Mouse (Mus musculus) lung, postnatal 14 days (tissue): ENCODE measurements around the gene Hrnr.
A peak's percentile ranks its signal among the peaks of the same experiment; 100 is the strongest.

Experiments used
- DNase-seq: peaks from one replicate; pipeline ENCODE4 v3.0.0; 2021

Gene Hrnr

DNA sequence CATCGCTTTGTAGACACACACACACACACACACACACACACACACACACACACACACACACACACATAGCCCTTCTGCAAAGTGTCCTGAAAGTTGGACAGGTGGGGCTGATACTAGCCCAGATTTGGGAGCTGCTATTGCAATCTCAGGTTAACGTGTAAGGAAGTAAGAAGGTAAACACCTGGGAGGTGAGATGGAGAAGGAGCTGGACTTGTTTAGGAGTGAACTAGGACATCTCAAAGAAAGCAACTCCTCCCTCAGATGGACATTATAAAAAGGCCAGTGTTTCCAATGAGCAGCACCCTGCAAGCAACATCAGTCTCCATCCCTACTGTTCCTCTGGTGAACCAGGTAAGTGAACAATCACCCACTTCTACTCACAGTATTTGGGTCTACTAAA is at the start of gene Hrnr:
Gene Hrnr (plus strand): TSS at position 301 of the 400 bp plus-strand sequence.
- no peak for DNase-seq

DNA sequence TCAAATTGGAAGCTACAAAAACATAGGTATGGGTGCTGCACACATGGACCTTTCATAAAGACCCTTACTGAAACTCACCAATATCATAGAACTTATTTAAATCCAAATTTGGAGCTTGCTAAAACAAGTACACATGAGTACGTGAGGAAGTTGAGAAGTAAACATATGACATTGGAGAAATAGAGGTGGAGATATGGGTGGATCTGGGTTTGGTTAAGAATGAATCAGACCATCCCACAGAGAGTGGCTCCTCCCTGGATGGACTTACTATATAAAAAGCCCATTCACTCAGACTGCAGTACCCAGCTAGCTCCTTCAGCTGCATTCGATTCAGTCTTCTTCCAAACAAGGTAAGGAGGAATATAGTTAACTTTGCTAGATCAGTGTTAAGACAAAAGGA is 46.3 kb upstream of the Hrnr start, which contains the start of gene Flg:
Gene Flg (plus strand): TSS at position 301 of the 400 bp plus-strand sequence.
- DNase-seq: no peak

DNA sequence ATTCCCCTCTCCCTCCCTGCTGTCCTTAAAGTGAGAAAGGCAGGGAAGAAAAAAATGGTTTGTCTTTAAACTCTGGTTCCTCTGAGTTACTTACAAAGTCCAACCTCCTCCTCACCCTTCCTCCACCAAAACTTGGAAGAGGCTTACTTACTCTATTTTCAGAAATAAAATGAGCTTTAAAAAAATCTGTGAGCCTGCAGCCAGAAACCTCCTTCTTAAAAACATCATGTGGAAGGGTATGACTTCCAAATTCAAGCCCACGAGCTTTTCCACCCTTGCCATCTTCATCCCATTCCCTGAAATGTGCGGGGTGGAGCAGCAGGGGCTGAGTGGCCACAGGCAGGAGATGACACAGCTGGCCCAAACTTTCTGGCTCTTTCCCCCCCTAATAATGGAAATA is 22.0 kb upstream of the Hrnr start:
- DNase-seq: no peak

DNA sequence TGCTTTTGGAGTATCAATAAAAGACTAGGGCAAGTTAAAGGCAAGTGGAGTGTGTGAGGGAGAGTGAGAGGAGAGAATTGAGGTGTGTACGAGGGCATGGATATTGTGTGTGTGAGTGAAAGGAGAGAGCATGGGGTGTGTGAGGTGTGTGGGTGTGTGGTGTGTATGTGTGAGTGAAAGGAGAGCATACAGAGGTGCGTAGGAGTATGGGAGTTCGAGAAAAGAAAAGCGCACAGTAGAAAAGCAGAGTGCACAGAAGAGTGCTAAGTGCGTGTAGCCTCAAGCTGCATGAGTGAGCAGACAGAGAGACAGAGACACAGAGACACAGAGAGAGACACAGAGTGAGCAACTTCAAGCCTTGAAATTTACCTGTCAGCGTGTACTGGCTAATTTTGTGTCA is 19.7 kb upstream of the Hrnr start:
- DNase-seq: no peak

DNA sequence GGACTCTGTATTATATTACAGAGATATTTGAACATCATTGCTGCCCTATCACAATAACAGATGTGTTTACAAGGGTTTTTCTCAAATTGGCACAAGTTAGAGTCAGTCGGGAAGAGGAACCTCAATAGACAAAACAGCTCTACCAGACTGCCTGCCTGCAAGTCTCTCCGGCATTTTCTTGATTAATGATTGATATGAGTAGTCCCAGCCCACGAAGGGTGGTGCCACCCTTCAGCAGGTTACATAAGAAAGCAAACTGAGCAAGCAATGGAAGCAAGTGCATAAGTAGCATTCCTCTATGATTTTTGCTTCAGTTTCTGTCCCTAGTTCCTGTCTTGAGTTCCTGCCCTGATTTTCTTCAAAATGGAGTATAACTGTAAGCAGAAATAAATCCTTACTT is 17.7 kb upstream of the Hrnr start:
- no peak for DNase-seq

DNA sequence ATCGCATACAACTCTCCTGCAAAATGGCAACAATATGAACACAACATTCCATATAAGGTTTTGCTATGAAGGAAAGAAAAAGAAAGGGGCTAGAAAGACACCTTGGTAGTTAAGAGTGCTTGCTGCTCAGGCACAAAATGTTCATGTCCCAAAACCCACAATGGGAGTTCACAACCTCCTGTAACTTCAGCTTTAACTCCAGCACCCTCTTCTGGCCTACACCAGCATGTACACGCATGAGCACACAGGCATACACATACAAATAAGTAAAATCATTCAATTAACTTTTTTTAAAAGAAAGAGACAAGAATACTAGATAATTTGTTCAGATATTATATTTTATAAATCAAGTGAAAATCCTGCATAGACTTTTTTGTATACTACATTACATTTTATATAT is 13.4 kb upstream of the Hrnr start:
- DNase-seq: no peak

DNA sequence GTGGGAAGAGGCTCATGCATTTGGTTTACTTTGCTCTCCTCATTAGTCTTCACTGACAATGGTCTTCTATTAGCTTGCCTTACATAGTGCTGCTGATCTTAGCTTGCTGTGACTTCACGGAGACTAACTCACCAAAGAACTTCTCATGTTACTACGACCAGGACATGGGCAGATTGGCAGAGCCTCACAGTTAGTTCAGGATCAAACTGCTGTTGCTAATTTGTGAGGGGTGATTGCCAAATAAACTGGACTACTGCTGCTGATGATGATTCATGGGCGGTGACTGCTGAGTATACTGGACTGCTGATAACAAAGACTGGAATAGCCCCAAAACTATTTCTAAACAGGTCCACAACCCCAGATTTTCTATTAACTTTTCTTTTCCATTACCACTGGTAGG is 8.2 kb upstream of the Hrnr start:
- DNase-seq: no peak

DNA sequence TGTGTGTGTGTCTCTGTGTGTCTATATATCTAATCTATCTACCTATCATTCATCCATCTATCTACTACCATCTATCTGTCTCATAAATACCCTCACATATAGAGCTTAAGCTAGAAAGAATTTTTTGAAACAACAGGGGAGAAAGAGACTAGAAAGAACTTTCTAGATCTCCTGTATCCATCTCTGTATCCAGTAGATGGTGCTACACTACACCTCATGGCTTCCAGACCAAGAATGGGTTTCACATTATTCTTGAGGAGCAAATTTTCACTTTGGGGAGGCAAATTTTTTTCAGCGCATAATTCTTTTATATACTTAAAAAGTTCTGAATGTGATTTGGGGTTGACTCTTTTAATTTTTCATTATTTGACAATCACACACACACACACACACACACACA is 5.2 kb upstream of the Hrnr start:
- DNase-seq: no peak

DNA sequence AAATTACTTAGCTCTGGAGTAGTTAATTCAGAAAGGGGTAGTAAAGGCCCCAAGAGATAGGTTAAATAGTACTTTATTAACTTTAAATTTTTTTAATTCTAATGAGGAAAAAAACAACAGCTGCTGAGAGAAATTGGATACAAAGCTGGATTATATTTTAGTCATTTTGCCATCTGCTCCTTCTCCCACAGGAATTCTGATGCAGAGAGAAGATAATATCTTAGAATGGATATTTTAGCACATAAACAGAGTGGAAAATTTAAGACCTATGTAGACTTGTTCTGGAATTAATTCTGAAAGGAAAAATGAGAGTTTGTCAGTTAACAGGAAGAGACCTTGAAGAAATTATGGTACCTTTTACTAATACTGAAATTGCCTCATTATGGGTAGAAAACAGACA is 18.2 kb downstream of the Hrnr start:
- DNase-seq: no peak

DNA sequence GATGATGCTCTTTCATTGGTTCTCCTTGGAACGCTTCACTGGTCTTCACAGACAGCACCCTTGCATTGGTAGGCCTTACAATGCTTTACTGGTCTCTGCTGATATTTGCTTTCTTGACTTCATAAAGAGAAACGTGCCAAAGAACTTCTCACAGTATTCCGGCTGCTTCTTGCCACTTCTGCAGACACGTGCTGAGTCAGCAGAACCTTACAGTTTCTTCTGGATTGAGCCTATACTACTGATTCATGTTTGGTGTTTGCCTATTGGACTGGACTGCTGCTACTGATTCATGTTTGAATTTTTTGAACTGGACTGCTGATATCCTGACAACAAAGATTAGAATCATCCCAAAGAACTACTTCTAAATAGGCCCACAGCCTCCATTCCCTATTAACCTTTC is 20.5 kb downstream of the Hrnr start:
- DNase-seq: no peak

DNA sequence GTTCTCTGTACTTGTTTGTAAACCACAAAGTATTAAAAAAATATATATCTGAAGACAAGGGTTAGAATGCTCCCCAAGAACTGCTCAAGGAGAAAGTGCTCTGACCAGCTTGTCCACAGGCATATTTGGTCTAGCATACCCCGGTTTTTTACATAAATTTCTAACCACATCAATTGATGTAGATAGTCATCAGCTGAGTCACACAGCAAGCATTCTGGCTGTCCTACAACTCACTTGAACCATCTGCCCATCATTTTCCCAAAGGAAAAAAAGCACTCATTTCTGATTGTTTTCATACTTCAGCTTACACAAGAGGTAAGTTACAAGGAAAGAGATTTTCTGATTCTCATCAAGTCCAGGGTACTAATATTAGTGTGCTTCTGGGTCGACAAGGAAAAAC is 27.3 kb downstream of the Hrnr start:
- no peak for DNase-seq

DNA sequence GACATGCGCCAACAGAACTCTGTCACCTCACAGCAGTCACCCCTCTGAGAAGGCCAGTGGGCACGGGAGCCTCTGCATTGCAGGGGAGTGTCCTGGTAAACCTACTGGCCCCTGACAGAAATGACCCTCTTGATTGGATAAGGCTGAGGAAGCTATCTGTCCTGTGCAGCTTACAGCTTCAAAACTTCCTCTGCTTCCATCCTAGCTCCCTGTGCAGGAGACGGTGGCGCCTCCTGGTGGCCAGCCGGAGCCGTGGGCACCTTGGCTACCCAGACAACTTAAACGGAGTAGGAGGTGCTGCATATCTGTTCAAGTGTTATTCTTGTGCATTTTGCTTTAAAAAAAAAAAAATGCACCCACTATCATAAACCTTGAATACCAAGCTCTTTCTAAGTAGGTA is 40.5 kb downstream of the Hrnr start:
- DNase-seq: peak; percentile 64

DNA sequence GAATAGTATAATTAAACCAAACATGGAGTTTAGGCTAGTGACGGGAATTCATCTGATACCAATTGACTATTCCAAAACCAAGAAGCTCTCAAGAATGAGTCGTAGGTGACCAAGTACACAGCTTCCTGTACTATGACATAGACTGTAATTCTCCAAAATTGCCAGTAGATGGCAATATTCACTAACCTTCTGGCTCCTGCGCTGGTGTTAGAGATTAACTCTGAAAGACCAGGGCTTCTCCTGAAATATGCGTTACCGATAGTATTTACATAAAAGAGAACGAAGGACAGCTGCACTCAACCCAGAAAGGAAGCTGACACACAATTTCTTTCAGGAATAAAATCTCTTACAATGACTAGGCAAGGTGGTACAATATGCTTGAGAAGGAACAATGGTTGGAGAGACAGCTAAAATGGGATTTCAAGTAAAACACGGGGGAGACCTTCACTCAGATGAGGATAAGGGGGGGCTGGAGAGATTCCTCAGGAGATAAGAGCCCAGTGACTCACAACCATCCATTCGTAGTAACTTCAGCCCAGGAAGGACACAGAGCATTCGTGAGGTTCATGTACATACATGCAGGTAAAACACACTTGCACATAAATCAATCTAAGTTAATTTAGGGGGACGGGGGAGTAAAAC is 42.5 kb downstream of the Hrnr start:
- peak; percentile 11 for DNase-seq

DNA sequence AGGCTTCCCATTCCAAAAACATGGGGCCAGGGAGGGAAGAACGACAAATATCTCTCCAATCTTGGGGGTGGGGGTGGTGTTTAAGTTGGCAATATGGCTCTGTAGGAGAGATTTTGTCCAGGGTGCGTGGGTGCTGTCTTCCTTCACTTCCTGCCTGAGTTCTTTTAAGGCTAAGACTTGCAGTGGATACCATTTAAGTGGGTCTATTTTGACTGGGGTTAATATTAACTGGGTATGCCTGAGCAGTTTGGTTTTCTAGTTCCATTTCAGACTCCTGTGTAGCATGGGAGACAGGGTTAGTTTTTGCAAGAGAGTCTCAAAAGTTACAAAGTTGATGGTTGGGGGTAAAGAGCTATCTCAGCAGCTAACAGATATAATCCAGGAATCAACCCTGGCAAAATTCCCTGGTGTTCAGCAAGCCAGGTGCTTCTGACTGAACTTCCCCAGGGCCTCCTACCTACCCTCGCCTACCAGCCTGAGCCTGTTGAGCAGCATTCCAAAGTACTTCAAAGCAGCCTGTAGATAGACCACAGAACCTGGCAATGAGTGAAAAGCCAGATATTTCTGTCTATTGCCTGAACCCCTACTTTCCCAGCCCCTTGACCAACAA is 47.5 kb downstream of the Hrnr start:
- peak; percentile 45 for DNase-seq

DNA sequence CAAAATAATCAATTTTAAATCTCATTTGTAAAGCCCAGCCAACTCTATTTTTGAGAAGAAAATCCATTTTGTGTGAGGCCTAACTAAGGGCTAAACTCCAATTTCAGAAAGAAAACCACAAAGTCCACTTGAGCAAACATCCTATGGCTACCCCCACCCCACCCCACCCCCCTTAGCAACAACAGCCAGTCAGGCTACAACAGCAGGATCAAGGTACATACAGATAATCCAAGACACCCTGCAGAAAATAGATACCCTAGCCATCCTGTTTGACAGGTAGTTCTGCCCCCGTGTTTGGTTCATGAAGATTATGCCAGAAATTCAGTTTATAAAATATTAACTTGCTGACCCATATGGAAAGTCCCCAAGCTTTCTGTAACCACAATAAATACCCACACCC is 48.6 kb downstream of the Hrnr start:
- no peak for DNase-seq

DNA sequence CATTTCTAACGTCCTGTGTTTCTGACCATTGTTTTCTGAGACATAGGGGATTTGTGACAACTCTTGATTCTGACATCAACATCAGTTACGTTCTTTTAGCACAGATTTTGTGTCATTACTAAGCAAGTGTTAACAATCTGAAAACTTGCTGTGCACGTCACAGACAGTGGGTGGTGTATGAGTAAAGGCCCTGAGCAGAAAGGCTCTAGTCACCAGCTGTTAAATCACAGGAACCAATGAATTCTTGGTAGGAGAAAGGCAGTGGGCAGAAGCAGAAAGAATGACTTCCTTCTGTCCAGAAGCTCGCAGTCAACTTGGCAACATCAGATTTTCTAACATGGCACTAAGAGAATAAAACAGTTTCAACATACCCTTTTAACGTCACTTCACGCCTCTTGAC is 53.9 kb downstream of the Hrnr start:
- no peak for DNase-seq

DNA sequence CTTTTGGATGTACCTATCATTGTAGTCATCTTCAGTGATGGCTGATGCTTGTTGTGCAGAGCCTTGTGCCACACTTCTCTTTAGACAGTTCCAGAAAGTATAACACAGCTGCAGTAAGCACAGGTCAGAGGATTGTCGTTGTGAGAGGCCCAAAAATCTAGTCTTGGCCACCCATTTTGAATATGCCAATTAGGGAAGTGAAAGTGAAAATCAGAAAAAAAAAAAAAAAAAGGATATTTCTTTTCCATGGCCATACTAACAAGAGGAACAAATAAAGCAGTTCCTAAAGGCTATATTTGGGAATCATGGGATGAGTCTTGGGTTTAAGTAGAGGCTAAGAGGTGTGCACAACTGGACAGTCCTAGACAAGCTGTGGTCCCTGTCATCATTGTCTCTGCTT is 55.6 kb downstream of the Hrnr start:
- DNase-seq: no peak

DNA sequence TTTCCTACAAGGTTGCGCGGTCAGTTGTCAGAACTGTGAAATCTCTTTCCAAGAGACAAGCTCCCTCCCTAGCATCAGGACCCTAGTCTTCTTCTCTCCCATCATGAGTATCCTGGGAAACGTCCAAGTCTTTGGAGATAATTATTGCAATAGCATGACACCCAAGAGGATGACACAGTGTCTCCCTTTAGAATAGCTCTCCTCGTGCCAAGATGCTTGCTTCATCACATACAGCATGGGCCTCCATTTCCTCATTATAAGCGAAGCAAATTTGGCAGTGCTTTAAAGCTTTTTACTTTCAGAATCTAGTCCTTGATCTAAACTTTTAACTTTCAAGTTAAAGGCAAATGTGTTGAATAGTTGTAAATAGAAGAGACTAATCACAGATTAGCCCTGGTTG is 56.1 kb downstream of the Hrnr start:
- no peak for DNase-seq

DNA sequence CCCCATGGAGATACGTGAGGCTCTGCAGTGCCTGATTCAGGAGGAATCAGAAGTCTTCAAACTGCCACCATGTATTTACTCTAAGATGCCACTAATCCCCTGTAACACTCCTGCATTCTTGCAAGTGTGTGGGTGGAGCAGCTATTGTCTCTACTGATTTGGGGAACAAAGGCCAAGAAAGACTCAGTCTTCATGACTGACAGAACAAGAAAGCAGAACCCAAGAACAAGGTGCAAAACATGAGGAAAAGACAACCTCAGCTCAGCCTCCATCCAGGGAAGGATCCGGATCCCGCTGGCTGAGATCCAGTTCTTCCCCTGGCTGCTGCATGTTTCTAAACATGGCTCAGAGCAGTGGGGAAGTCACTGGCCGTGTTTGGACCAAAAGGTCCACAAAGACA is 58.6 kb downstream of the Hrnr start:
- DNase-seq: no peak
